16 mouse cellular contexts compared by ENCODE assay signal in the genomic region with DNA sequence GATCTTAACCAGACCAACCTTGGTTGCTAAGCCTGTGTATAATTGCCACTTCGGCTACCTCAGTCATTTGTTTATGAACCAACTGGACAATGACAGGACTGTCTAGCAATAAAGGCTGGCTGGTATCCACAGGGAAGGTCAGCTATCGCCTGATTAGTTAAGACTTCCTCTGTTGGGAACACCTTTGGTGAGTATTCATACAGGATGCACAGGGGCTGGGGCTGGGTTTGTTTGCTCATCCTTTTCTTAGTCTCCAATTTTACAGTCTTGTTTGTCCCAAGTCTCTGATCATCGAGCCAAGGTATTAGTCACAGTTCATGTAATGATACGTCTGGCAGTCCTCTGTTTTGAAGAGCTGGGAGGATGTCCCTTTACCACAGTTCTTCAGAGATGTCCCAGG.
"Had no signal": no experiment of that assay in that cellular context is flagged by ENCODE, and none has a peak within 500 bp of the region (broad histone marks: within the 10 kb centered on the region; RNA-seq: fewer than 3 reads in every experiment).

No protein-coding gene starts in this region.

- ATAC-seq: midbrain, embryonic 13.5 days had no signal

- H3K4me2 ChIP-seq: limb, embryonic 13.5 days; liver, embryonic 13.5 days; lung, embryonic 14.5 days; midbrain, embryonic 13.5 days; stomach, embryonic 15.5 days had no signal

- H3K27me3 ChIP-seq: limb, embryonic 13.5 days; liver, embryonic 13.5 days; midbrain, embryonic 13.5 days; stomach, embryonic 15.5 days had no signal

- DNase-seq: kidney, adult 9 months; kidney, postnatal 14 days; kidney, postnatal 4 days; layer of hippocampus, adult 9-11 months; liver; liver, embryonic 13.5 days; lung, embryonic 14.5 days; spleen, adult 18-20 months; thymus, adult 2 months; thymus, postnatal 25 days had no signal

- H3K27ac ChIP-seq: layer of hippocampus, adult 2 months; limb, embryonic 10.5 days; limb, embryonic 13.5 days; liver, embryonic 13.5 days; macrophage; midbrain, embryonic 13.5 days; stomach, embryonic 15.5 days had no signal

- H3K36me3 ChIP-seq: liver, embryonic 13.5 days; stomach, embryonic 15.5 days had no signal

- H3K4me3 ChIP-seq: layer of hippocampus, adult 2 months; limb, embryonic 10.5 days; limb, embryonic 13.5 days; liver, embryonic 13.5 days; midbrain, embryonic 13.5 days; stomach, embryonic 15.5 days had no signal

- H3K4me1 ChIP-seq: limb, embryonic 10.5 days; limb, embryonic 13.5 days; liver, embryonic 13.5 days; midbrain, embryonic 13.5 days; stomach, embryonic 15.5 days had no signal

- H3K9me3 ChIP-seq: limb, embryonic 10.5 days; limb, embryonic 13.5 days; liver, embryonic 13.5 days; midbrain, embryonic 13.5 days; stomach, embryonic 15.5 days had no signal

- H3K9ac ChIP-seq: limb, embryonic 13.5 days; liver, embryonic 13.5 days; lung, embryonic 14.5 days; midbrain, embryonic 13.5 days; stomach, embryonic 15.5 days had no signal
